ENCODE assay signal across 8 mouse cellular contexts in genomic region chr1:180390321-180390731, GRCm38 (mm10).
DNase-seq lines count a peak whose midpoint lies in the region; ATAC-seq lines count a peak whose summit lies in the region.

No protein-coding gene starts in this region.

- 0 out of 2 replicates have a peak, but pooled peaks have one; percentile 5 for ATAC-seq in cerebellum, adult (ENCODE audit: insufficient number of reproducible peaks, low FRiP score, low TSS enrichment)

- DNase-seq in cerebellum, postnatal 4 days (ENCODE audit: low spot score in 2 of 2) = no peak
- peak; percentile 43 for DNase-seq in Muller cell, postnatal 12 days (ENCODE audit: inconsistent ontology term)
- DNase-seq in heart, adult 8-10 months (ENCODE audit: low spot score) = peak; percentile 69
- peak; percentile 63 for DNase-seq in lung, postnatal 36 days
- DNase-seq in frontal cortex, postnatal 25 days (ENCODE audit: low spot score in 2 of 2) = no peak
- no peak for DNase-seq in layer of hippocampus, postnatal 36 days
- DNase-seq in layer of hippocampus, postnatal 25 days (ENCODE audit: extremely low spot score in 1 of 2, low spot score in 1 of 2) = no peak

Comparison
In these comparisons a context has a peak if more than half of its experiments do, and no peak if none do; other contexts are left out.
1. DNase-seq: peak in Muller cell, postnatal 12 days (single experiment), heart, adult 8-10 months (single experiment) and lung, postnatal 36 days (single experiment); none in cerebellum, postnatal 4 days (0 of 2), frontal cortex, postnatal 25 days (0 of 2), layer of hippocampus, postnatal 36 days (0 of 2) and layer of hippocampus, postnatal 25 days (0 of 2).